Mouse (Mus musculus) CH12.LX (cell line): ENCODE measurements around the gene Mtf2.

ENCODE experiments used
- CTCF ChIP-seq, 2 experiments: IDR thresholded peaks in 1 of 2; conservative IDR thresholded peaks in 1 of 2; 2 replicates each; pipeline ENCODE4 v1.5.1; 2011 to 2012; ENCODE audit warnings: low read depth in 2 of 2, low read length in 2 of 2, improper control_type of control experiment in 1 of 2, inconsistent platforms in 1 of 2, mild to moderate bottlenecking in 1 of 2, moderate library complexity in 1 of 2
- ELF1 ChIP-seq: IDR thresholded peaks from 2 replicates; pipeline ENCODE4 v1.6.1; 2014; ENCODE audit warnings: low read depth, mild to moderate bottlenecking, inconsistent platforms, low read length, improper control_type of control experiment
- EP300 ChIP-seq: IDR thresholded peaks from 2 replicates; pipeline ENCODE4 v1.6.1; 2011; ENCODE audit warnings: low read length, improper control_type of control experiment
- GABPA ChIP-seq: IDR thresholded peaks from 2 replicates; pipeline ENCODE4 v1.6.1; 2012; ENCODE audit warnings: low read depth, low read length, improper control_type of control experiment, inconsistent platforms; ENCODE audit not compliant: insufficient replicate concordance
- HCFC1 ChIP-seq: IDR thresholded peaks from 2 replicates; pipeline ENCODE4 v1.6.1; 2012; ENCODE audit warnings: low read depth, mild to moderate bottlenecking, inconsistent platforms, low read length, improper control_type of control experiment
- JUND ChIP-seq: conservative IDR thresholded peaks from 2 replicates; pipeline ENCODE4 v1.6.1; 2011; ENCODE audit warnings: low read depth, low read length, improper control_type of control experiment
- MAFK ChIP-seq: IDR thresholded peaks from 2 replicates; pipeline ENCODE4 v1.6.1; 2011; ENCODE audit warnings: low read length, improper control_type of control experiment; ENCODE audit not compliant: insufficient replicate concordance
- MAX ChIP-seq: IDR thresholded peaks from 2 replicates; pipeline ENCODE4 v1.6.1; 2011; ENCODE audit warnings: low read length, improper control_type of control experiment
- POLR2A ChIP-seq: IDR thresholded peaks from 2 replicates; pipeline ENCODE4 v1.6.1; 2011; ENCODE audit warnings: low read depth, mild to moderate bottlenecking, improper control_type of control experiment, low read length
- RAD21 ChIP-seq: IDR thresholded peaks from 2 replicates; pipeline ENCODE4 v1.6.1; 2011; ENCODE audit warnings: low read depth, mild to moderate bottlenecking, low read length, improper control_type of control experiment, moderate library complexity
- RCOR1 ChIP-seq: conservative IDR thresholded peaks from 2 replicates; pipeline ENCODE4 v1.6.1; 2012; ENCODE audit warnings: low read depth, mild to moderate bottlenecking, inconsistent platforms, low read length, improper control_type of control experiment
- TCF12 ChIP-seq: IDR thresholded peaks from 2 replicates; pipeline ENCODE4 v1.6.1; 2014; ENCODE audit warnings: low read depth, mild to moderate bottlenecking, inconsistent platforms, low read length, improper control_type of control experiment
- UBTF ChIP-seq: IDR thresholded peaks from 2 replicates; pipeline ENCODE4 v1.6.1; 2012; ENCODE audit warnings: low read depth, mild to moderate bottlenecking, inconsistent platforms, low read length, improper control_type of control experiment, moderate library complexity

- TF ChIP-seq MAX, result no peak
- TF ChIP-seq CTCF (conservative IDR thresholded peaks at IDR 0.05 in 1 of 2, IDR thresholded peaks at IDR 0.05 in 1 of 2; ENCODE audit: low read depth in 2 of 2, low read length in 2 of 2), result peak in 1 of 2 experiments; percentile 58; a peak in 2 of 4 replicates
- TF ChIP-seq TCF12, result no peak
- no peak for TF ChIP-seq RAD21
- no peak for TF ChIP-seq ELF1
- no peak for TF ChIP-seq GABPA
- TF ChIP-seq EP300, result no peak
- TF ChIP-seq RCOR1, result no peak
- no peak for TF ChIP-seq HCFC1
- TF ChIP-seq POLR2A, result no peak
- no peak for TF ChIP-seq MAFK
- TF ChIP-seq JUND, result no peak
- TF ChIP-seq UBTF, result no peak
Measured at GRCm38 (mm10) chr5:108085440-108085839, 20.0 kb downstream of the Mtf2 start.
